Mouse (Mus musculus) midbrain, embryonic 16.5 days (tissue): ENCODE results near the gene Cox8b. TPM values are rescaled to one million over a fixed set of nuclear protein-coding genes. Genes with fewer than 3 reads are reported as not detected.

ENCODE experiments used
- ATAC-seq: fragments of 200-750 bp; cut with Nextera tagmentation; 2 replicates; pipeline ENCODE4 v1.8.0; 2017; ENCODE audit warnings: moderate TSS enrichment
- H3K27ac ChIP-seq: fragments of 300-500 bp; sonication (generic); 2 replicates; pipeline ENCODE4 v1.5.1; 2014; ENCODE audit warnings: mild to moderate bottlenecking, low read length, mixed read lengths
- H3K27me3 ChIP-seq: fragments of 300-500 bp; sonication (generic); 2 replicates; pipeline ENCODE4 v1.6.1; 2014; ENCODE audit warnings: low read depth, low read length, mixed read lengths; ENCODE audit not compliant: control insufficient read depth, insufficient read depth
- H3K36me3 ChIP-seq: fragments of 300-500 bp; sonication (generic); 2 replicates; pipeline ENCODE4 v1.6.1; 2014; ENCODE audit warnings: mild to moderate bottlenecking, low read length, moderate library complexity, mixed read lengths; ENCODE audit not compliant: control insufficient read depth, insufficient read depth
- H3K4me1 ChIP-seq: fragments of 300-500 bp; sonication (generic); 2 replicates; pipeline ENCODE4 v1.6.1; 2014; ENCODE audit warnings: mild to moderate bottlenecking, low read length, mixed read lengths; ENCODE audit not compliant: control insufficient read depth, insufficient read depth
- H3K4me2 ChIP-seq: fragments of 300-500 bp; sonication (generic); 2 replicates; pipeline ENCODE4 v1.6.1; 2014; ENCODE audit warnings: mild to moderate bottlenecking, low read length, mixed read lengths
- H3K4me3 ChIP-seq: fragments of 300-500 bp; sonication (generic); 2 replicates; pipeline ENCODE4 v1.5.1; 2014; ENCODE audit warnings: low read depth, mild to moderate bottlenecking, low read length, moderate library complexity, mixed read lengths
- H3K9ac ChIP-seq: fragments of 300-500 bp; sonication (generic); 2 replicates; pipeline ENCODE4 v1.6.1; 2014; ENCODE audit warnings: low read depth, low read length, mixed read lengths
- H3K9me3 ChIP-seq: fragments of 300-500 bp; sonication (generic); replicated peaks from 2 replicates; pipeline ENCODE4 v1.6.1; 2014; ENCODE audit warnings: mild to moderate bottlenecking, low read length, mixed read lengths; ENCODE audit not compliant: control insufficient read depth, poor library complexity, severe bottlenecking
- WGBS: fragments of 180-500 bp; shearing (Covaris S2); extraction: QIAGEN DNeasy Blood & Tissue Kit; methylation state at CpG from one replicate; pipeline ENCODE4 v1.1.7; 2014; 5-methylcytosine and 5-hydroxymethylcytosine counted together
- polyA plus RNA-seq: library from polyadenylated mRNA; unstranded; fragments of >200 nt; fragmentation: Nextera tagmentation; extraction: Ambion mirVana; gene quantifications from 2 replicates; pipeline ENCODE4 v1.2.1, GENCODE M21; 2015

Gene Cox8b
- polyA plus RNA-seq, 1 experiment from 2014 or later, result not detected

DNA sequence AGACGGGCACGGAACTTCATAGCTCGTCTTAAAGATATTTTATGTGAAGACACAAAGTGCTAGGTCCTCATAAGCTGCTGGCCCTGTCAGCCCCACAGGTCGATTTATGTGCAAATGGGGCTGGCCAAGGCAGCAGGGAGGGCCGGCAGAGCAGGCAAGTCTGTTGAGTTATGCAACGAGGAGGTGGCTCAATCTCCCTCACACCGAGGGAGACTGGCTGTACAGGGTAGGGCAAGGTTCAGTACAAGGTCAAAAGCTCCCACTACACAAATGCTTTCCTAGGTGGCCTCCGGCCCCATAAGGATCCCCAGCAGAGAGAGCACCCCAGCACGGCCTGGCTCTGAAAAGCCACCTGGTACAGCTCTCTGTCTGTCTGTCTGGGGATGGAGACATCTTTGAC is 46.9 kb downstream of the Cox8b start:
- Histone ChIP-seq H3K9me3 (no peaks in the 10 kb centered on the region), H3K4me1 (peaks cover 12% of the 10 kb centered on the region), H3K4me2 (no peak overlapping the region), H3K27me3 (no peaks in the 10 kb centered on the region), H3K9ac (no peak overlapping the region), H3K4me3 (no peak overlapping the region), H3K27ac (no peak overlapping the region), H3K36me3 (peaks cover 19% of the 10 kb centered on the region)
- 88% methylated on average over 9 of the region's 9 CpGs for WGBS
- no peak for ATAC-seq

DNA sequence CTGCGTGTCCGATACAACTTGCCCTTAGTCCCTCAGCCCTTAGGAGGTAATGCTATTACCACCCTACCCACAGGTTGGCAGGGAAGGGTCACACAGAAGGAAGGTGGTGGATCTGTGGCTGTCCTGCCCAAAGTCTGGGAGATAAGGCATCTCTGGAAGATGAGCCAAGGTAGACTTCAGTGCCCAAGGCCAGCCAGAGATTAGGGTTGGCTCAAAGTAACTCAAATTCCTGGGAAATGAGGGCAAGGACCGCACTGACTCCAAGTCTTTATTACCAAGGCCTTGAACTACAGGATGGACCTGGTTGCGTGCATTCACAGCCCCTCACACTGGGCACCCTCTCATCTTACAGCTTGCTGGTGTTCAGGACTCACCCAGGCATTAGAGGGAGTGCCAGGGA is 48.3 kb downstream of the Cox8b start:
- Histone ChIP-seq H3K27me3 (no peaks in the 10 kb centered on the region), H3K36me3 (peaks cover 19% of the 10 kb centered on the region), H3K4me2 (no peak overlapping the region), H3K4me1 (peaks cover 7% of the 10 kb centered on the region), H3K4me3 (no peak overlapping the region), H3K9me3 (no peaks in the 10 kb centered on the region), H3K27ac (no peak overlapping the region), H3K9ac (no peak overlapping the region)
- ATAC-seq, result no peak
- 95% methylated on average over 4 of the region's 4 CpGs for WGBS

Other genes with a start within 250 kb of the Cox8b start
- gene Olfr539, start 240.5 kb downstream of the Cox8b start, polyA plus RNA-seq, result 0.03 TPM in 1 of 2 replicates, not detected in the other
- not detected in 2 replicates for gene Olfr45, start 218.5 kb downstream of the Cox8b start, polyA plus RNA-seq
- gene Olfr541, start 203.2 kb downstream of the Cox8b start, polyA plus RNA-seq, result not detected in 2 replicates
- not detected in 2 replicates for gene Cyp2e1, start 136.7 kb downstream of the Cox8b start, polyA plus RNA-seq
- gene Syce1, start 112.6 kb downstream of the Cox8b start, polyA plus RNA-seq, result 0.34 and 0.36 TPM in 2 replicates
- 37.0 and 38.4 TPM in 2 replicates for gene Zfp941, start 78.3 kb downstream of the Cox8b start, polyA plus RNA-seq
- gene Urah, start 65.4 kb downstream of the Cox8b start, polyA plus RNA-seq, result not detected in 2 replicates
- gene Scgb1c1, start 54.9 kb downstream of the Cox8b start, polyA plus RNA-seq, result not detected in 2 replicates
- gene Odf3, start 52.6 kb downstream of the Cox8b start, polyA plus RNA-seq, result not detected in 2 replicates
- 0.39 TPM in 1 of 2 replicates, not detected in the other for gene Gm45785, start 44.1 kb downstream of the Cox8b start, polyA plus RNA-seq
- gene Ric8a, start 43.5 kb downstream of the Cox8b start, polyA plus RNA-seq, result 107 TPM in 2 replicates
- 33.3 and 40.0 TPM in 2 replicates for gene Bet1l, start 42.9 kb downstream of the Cox8b start, polyA plus RNA-seq
- 260 and 268 TPM in 2 replicates for gene Psmd13, start 18.5 kb downstream of the Cox8b start, polyA plus RNA-seq
- 49.1 and 58.2 TPM in 2 replicates for gene Sirt3, start 18.1 kb downstream of the Cox8b start, polyA plus RNA-seq
- 0.58 and 0.81 TPM in 2 replicates for gene Nlrp6, start 20.5 kb upstream of the Cox8b start, polyA plus RNA-seq
- gene Pgghg, start 40.9 kb upstream of the Cox8b start, polyA plus RNA-seq, result 5.4 and 6.3 TPM in 2 replicates
- 0.29 and 1.3 TPM in 2 replicates for gene Ifitm5, start 49.8 kb upstream of the Cox8b start, polyA plus RNA-seq
- gene Gm45717, start 55.5 kb upstream of the Cox8b start, polyA plus RNA-seq, result not detected in 2 replicates
- 118 and 129 TPM in 2 replicates for gene Ifitm2, start 55.5 kb upstream of the Cox8b start, polyA plus RNA-seq
- gene Ifitm1, start 66.8 kb upstream of the Cox8b start, polyA plus RNA-seq, result 9.0 and 11.1 TPM in 2 replicates
- gene Ifitm3, start 110.3 kb upstream of the Cox8b start, polyA plus RNA-seq, result 28.2 and 37.3 TPM in 2 replicates
- 0.69 and 0.91 TPM in 2 replicates for gene Ifitm6, start 117.5 kb upstream of the Cox8b start, polyA plus RNA-seq
- gene Gm17387, start 128.7 kb upstream of the Cox8b start, polyA plus RNA-seq, result not detected in 2 replicates
- gene B4galnt4, start 160.7 kb upstream of the Cox8b start, polyA plus RNA-seq, result 59.5 and 65.7 TPM in 2 replicates
- gene Pkp3, start 177.8 kb upstream of the Cox8b start, polyA plus RNA-seq, result 0.06 TPM in 1 of 2 replicates, not detected in the other
- gene Sigirr, start 200.1 kb upstream of the Cox8b start, polyA plus RNA-seq, result 1.7 and 2.0 TPM in 2 replicates
- 0.28 and 0.42 TPM in 2 replicates for gene Ano9, start 217.4 kb upstream of the Cox8b start, polyA plus RNA-seq
- gene Ptdss2, start 221.9 kb upstream of the Cox8b start, polyA plus RNA-seq, result 81.6 and 82.6 TPM in 2 replicates